Mouse (Mus musculus): Measurements from ENCODE around the gene Gpr174.
"Not testable (repeated sequence)": the region's sequence is repeated elsewhere in the genome, so short reads cannot be mapped to it uniquely, and the experiment has no call there.

The Gpr174 gene

GRCm38 (mm10) chrX:107255486-107256227 is at the start of gene Gpr174:
Gpr174 (plus strand) TSS chrX:107255878.
- no peak for DNase-seq (ENCODE audit: low spot score)

DNA sequence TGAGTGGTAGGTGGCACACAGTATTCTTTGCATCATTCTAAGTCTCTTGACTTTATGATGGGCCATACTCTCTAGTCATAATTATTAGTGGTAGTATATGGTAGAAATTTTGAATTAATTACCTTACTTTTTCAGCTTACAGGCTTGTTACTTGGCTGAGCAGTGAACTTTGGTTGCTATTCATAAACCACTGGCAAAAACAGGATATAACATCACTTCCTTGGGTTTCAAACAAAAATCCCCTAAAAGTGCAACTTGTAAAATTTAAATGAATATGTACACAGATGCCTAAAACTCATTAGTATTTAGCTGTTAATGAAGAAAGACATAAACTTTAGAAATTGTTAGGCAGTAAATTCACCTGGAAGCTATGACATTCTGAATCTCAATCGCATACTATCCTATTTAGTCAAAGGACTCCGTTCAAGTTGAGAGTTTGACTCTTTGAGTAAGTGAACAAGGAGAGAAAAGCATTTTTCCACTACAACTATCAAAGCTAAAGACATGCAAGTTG is 38.0 kb upstream of the Gpr174 start:
- no peak for DNase-seq (ENCODE audit: low spot score)

DNA sequence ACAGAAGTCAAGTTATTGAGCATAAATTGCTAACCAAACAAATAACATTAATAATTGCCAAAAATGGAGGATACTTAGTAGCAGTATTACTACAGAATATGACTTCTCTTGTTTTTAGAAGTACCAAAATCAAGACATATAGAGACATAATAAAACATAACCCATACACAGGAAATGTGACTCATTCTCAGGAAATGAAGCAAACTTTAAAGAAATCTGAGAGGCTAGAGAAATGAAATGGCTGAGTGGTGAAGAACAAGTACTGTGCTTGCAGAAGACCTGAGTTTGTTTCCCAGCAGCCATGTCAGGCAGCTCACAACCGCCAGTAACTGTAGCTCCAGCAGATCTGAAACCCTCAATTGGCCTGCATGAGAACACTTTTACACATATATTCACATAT is 30.8 kb upstream of the Gpr174 start:
- no peak for DNase-seq (ENCODE audit: low spot score)

DNA sequence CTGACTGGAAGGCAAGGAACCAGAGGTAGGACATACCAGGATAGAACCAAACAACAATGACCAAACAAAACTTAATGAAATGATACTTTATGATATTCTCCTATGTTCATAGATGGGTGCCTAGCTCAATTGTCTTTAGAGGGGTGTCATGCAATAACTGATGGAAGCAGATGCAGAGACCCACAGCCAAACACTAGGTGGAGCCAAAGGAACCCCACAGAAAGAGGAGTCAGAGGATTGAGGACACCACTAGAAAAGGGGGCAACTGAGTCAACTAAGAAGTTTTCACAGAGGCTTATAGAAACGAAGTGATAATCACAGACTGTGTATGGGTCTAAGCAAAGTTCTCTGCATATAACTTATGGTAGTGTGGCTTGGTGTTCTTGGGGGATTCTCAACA is 24.5 kb upstream of the Gpr174 start:
- DNase-seq (ENCODE audit: low spot score): no peak

DNA sequence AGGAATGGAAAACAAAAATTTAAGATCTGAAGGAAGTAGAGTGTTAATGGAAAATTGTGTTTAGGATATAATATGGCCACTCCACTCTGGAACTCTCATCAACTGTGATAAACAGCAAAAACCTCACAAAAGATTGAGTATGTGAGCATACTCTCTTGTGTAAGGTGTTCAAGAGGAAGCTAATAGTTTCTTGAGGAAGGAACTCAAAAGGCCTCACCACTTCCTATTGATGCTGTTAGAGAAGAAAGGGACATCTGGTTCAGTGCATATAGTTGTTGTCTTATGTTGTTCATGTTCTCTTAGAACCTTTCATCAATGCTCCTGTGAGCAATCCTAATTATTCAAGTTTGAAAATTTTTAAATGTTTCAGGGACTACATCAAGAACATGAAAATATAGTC is 21.0 kb upstream of the Gpr174 start:
- no peak for DNase-seq (ENCODE audit: low spot score)

DNA sequence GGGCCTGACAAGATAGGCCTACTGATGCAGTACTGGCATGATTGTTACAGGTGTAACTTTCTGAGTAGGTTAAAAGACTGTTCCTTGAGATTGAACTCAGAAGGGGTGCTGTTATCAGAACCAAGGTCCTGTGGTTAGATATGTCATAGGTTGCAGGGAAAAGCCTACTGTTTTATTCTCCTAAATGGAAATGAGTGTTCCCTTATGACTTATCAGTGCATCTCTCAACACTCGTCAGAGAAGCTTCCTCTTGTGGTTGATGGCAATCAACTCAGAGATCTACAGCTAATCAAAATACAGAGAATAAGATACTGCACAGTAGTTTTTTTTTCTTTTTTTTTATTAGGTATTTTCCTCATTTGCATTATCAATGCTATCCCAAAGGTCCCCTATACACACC is 19.2 kb upstream of the Gpr174 start:
- DNase-seq (ENCODE audit: low spot score): no peak

GRCm38 (mm10) chrX:107250390-107250789 is 5.3 kb upstream of the Gpr174 start:
- no peak for DNase-seq (ENCODE audit: low spot score)

GRCm38 (mm10) chrX:107264619-107265018 is 8.9 kb downstream of the Gpr174 start:
- DNase-seq (ENCODE audit: low spot score): no peak

DNA sequence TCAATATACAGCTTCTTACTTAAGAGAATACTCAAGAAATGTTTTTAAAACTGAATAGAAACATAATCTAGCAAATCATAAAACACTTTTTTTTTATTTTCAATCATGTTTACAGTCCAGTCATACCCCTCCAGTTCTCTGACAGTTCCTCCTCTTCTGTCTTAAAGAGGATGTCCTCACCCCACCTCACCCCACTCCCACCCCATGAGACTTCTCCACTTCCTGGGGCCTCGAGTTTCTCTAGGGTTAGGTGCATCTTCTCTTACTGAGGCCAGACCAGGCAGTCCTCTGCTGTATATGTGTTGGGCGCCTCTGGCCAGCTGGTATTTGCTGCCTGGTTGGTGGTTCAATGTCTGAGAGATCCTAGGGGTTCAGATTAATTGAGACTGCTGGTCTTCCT is 21.9 kb downstream of the Gpr174 start:
- no peak for DNase-seq (ENCODE audit: low spot score)

DNA sequence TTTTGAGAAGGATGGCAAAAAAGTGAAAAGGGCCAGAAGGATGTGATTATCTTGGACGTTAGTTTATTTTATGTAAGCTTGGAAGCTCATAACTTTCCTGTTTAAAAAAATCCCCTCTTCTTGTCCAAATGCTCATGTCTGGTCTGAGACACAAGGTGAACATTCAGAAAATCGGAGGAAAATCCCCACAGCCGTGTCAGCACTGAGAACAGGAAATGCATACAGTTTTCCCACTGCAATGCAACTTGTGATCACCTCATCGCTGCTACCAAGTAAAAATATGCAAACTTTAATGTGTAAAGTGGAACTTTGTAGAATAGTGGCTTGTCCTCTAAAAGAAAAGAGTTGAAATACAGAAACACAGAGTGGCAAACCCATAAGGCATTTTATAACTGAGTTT is 28.5 kb downstream of the Gpr174 start:
- DNase-seq (ENCODE audit: low spot score): no peak

DNA sequence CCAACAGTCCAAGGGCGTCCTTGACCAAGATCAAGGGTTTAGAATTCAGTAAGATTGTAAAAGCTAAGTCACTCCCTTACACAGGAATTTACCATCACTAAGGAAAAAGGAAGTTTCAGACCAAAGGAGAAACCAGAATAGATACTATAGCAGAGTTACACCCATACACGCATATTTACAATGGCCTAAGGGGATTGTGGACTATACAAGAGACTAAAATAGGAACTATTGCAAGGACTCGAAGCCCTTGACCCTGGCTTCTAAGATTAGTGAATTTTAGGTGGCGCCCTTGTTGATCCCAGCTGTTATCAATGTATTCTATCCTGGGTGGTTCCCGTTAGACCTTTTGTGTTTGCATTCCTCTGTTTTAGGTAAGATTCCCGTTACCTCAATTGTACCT is 42.2 kb downstream of the Gpr174 start:
- DNase-seq (ENCODE audit: low spot score): not testable (repeated sequence)

- DNase-seq (ENCODE audit: low spot score): no peak
Measured at GRCm38 (mm10) chrX:107298761-107299160, 43.1 kb downstream of the Gpr174 start.

DNA sequence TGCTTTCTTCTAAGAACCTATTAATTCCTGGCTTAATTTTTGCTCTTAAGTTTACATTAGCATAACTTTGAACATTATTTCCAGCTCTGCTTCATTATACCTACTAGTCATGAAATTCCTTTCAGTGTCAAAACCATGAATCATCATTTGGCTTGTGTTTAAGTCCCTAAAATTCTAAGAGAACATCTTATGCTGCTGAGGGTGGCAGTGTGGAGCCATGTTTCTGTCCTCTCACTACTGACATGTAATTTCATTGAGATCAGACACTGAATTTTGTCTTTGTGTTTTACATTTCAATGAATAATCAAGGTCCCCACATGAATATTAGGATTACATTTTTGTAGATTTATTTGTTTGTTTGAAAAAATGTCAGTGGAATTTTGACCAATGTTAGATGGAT is 50.8 kb downstream of the Gpr174 start:
- DNase-seq (ENCODE audit: low spot score): no peak

DNA sequence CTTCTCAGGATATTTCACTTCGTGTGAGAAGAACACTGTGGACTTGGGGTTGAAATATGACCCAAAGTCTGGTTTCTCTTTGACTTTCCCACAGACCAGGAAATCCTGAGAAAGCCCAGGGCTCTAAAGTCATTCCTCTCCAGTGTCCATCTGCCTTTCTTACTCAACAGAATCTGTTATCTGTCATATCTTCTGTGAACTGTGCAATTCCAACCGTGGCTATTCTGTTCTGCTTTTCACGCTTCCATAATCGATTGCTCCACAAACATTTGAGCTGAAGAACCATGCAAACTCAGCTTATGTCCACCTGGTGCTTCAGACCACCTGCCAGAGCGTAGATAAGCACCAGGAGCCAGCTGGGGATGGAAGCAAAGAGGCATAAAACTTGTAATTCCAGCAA is 56.9 kb downstream of the Gpr174 start:
- DNase-seq (ENCODE audit: low spot score): no peak

DNA sequence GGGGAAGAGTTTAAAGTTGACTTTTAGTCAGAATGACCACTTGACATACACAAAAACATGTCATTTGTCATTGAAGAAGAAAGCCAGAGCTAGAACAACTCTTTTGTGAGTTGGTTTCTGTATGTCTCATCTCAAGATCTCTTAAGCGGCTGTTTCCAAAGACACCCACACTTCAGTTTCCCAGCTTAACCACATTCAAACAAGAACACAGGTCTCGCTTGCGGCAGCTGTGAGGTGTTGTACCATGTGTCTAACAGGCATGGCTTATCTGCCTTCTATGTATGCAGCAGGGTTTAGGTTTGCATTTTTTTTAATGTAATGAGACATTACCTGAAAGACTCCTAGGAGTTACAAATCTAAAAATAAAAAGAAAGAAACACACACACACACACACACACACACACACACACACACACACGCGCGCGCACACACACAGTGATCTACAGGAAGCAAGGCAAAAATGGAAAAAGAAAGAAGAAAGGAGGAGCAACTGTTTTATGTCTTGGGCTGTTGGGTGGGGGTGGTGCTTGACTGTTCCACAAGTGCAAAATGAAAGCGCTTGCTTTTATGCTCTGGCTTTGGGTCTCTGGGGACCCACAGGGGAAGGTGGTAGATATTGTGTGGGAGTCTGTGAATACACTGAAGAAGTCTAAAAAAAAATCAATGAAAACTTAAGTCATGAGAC is 70.2 kb downstream of the Gpr174 start:
- no peak for DNase-seq (ENCODE audit: low spot score)

DNA sequence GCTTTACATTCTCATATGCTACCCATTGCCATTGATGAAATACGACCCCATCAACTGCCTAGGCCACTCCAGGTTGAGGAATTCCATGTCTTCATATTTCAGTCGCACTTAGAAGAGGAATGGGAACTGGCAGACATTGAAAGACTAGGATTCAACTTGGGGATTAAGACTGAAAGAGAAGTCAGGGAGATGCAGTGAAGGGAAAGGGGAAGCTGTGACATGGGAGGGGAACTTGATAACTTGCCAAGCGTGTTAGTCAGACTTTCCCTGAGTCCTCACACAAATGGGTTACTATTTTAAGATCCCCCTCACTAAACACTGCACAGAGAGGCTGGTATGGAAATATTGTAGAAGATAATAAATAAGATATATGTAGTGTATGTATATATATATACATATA is 74.2 kb downstream of the Gpr174 start:
- DNase-seq (ENCODE audit: low spot score): no peak

DNA sequence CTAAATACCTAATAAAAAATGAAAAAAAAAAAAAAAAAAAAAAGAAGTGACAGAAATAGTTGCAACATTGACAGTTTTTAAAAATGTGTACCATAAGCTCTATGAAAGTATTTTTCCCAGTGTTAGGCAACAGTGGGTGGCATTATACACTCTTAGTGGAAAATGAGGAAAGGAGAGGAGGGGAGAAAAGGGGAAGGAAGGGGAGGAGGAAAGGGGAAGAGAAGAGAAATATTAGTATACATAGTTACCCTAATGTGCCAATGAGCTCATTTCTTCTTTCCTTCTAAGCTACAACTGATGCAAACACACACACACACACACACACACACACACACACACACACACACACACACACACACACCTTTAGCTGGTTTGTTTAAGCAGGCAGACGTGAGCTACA is 80.9 kb downstream of the Gpr174 start:
- no peak for DNase-seq (ENCODE audit: low spot score)

GRCm38 (mm10) chrX:107341980-107342379 is 86.3 kb downstream of the Gpr174 start:
- no peak for DNase-seq (ENCODE audit: low spot score)
